Mouse (Mus musculus) lung, embryonic 15.5 days (tissue): Measurements from ENCODE around the gene Pum3. TPM values are rescaled to one million over a fixed set of nuclear protein-coding genes. Genes with fewer than 3 reads are reported as not detected.

Experiments
- ATAC-seq: fragments of 200-750 bp; cut with Nextera tagmentation; 2 replicates; pipeline ENCODE4 v1.8.0; 2017; ENCODE audit warnings: moderate number of reproducible peaks, borderline replicate concordance; ENCODE audit not compliant: low FRiP score, low TSS enrichment; ENCODE audit errors: extremely low read depth
- H3K27ac ChIP-seq: fragments of 300-500 bp; sonication (generic); 2 replicates; pipeline ENCODE4 v1.5.1; 2015; ENCODE audit warnings: moderate library complexity, mild to moderate bottlenecking, inconsistent platforms
- H3K27me3 ChIP-seq: fragments of 300-500 bp; sonication (generic); 2 replicates; pipeline ENCODE4 v1.6.1; 2015; ENCODE audit warnings: inconsistent platforms
- H3K36me3 ChIP-seq: fragments of 300-500 bp; sonication (generic); 2 replicates; pipeline ENCODE4 v1.6.1; 2015; ENCODE audit warnings: inconsistent platforms
- H3K4me1 ChIP-seq: fragments of 300-500 bp; sonication (generic); 2 replicates; pipeline ENCODE4 v1.6.1; 2015; ENCODE audit warnings: inconsistent platforms
- H3K4me2 ChIP-seq: fragments of 300-500 bp; sonication (generic); 2 replicates; pipeline ENCODE4 v1.6.1; 2015; ENCODE audit warnings: inconsistent platforms, mild to moderate bottlenecking, moderate library complexity
- H3K4me3 ChIP-seq: fragments of 300-500 bp; sonication (generic); 2 replicates; pipeline ENCODE4 v1.5.1; 2015; ENCODE audit warnings: mild to moderate bottlenecking, inconsistent platforms
- H3K9ac ChIP-seq: fragments of 300-500 bp; sonication (generic); 2 replicates; pipeline ENCODE4 v1.6.1; 2015; ENCODE audit warnings: inconsistent platforms
- H3K9me3 ChIP-seq: fragments of 300-500 bp; sonication (generic); 2 replicates; pipeline ENCODE4 v1.6.1; 2016; ENCODE audit warnings: inconsistent platforms
- WGBS: fragments of 180-500 bp; shearing (Covaris S2); methylation state at CpG from one replicate; pipeline ENCODE4 v1.1.7; 2015; 5-methylcytosine and 5-hydroxymethylcytosine counted together
- polyA plus RNA-seq: library from polyadenylated mRNA; unstranded; fragments of >200 nt; fragmentation: Nextera tagmentation; extraction: Ambion mirVana; gene quantifications from 2 replicates; pipeline ENCODE4 v1.2.1, GENCODE M21; 2015

Pum3 gene
- polyA plus RNA-seq, 1 experiment from 2014 or later: 67.0 TPM

- Histone ChIP-seq H3K4me3 (no peak overlapping the region), H3K36me3 (peaks cover 60% of the 10 kb centered on the region), H3K9ac (no peak overlapping the region), H3K27me3 (no peaks in the 10 kb centered on the region), H3K4me2 (no peak overlapping the region), H3K4me1 (no peaks in the 10 kb centered on the region), H3K9me3 (no peaks in the 10 kb centered on the region), H3K27ac (no peak overlapping the region)
- WGBS: 90% methylated on average over 4 of the region's 4 CpGs
- ATAC-seq: no peak
These were observed 12.2 kb downstream of the Pum3 start for GRCm38 (mm10) chr19:27417375-27417774.

GRCm38 (mm10) chr19:27416569-27416968 lies 13.1 kb downstream of the Pum3 start:
- no peak for ATAC-seq
- H3K36me3 ChIP-seq: peaks cover 60% of the 10 kb centered on the region

GRCm38 (mm10) chr19:27411340-27411739 lies 18.3 kb downstream of the Pum3 start:
- WGBS: 83% methylated on average over 4 of the region's 4 CpGs
- peaks cover 48% of the 10 kb centered on the region for H3K36me3 ChIP-seq
- no peaks in the 10 kb centered on the region for H3K27me3 ChIP-seq
- no peaks in the 10 kb centered on the region for H3K9me3 ChIP-seq
- no peak overlapping the region for H3K27ac ChIP-seq
- ATAC-seq: no peak
- H3K4me1 ChIP-seq: no peaks in the 10 kb centered on the region
- H3K9ac ChIP-seq: no peak overlapping the region
- no peak overlapping the region for H3K4me3 ChIP-seq
- H3K4me2 ChIP-seq: no peak overlapping the region

More at GRCm38 (mm10) chr19:27416569-27416968, 13.1 kb downstream of the Pum3 start:
- Histone ChIP-seq H3K4me1 (no peaks in the 10 kb centered on the region), H3K9ac (no peak overlapping the region), H3K27me3 (no peaks in the 10 kb centered on the region), H3K4me2 (no peak overlapping the region), H3K4me3 (no peak overlapping the region), H3K9me3 (no peaks in the 10 kb centered on the region), H3K27ac (no peak overlapping the region)
- 66% methylated on average over 11 of the region's 11 CpGs for WGBS

- Histone ChIP-seq H3K27me3 (no peaks in the 10 kb centered on the region), H3K9me3 (no peaks in the 10 kb centered on the region), H3K4me2 (no peak overlapping the region), H3K36me3 (peaks cover 42% of the 10 kb centered on the region), H3K9ac (no peak overlapping the region), H3K4me1 (no peaks in the 10 kb centered on the region), H3K4me3 (no peak overlapping the region), H3K27ac (no peak overlapping the region)
- WGBS: 74% methylated on average over 4 of the region's 4 CpGs
- ATAC-seq: no peak
These were observed 18.9 kb downstream of the Pum3 start for GRCm38 (mm10) chr19:27410751-27411150.

GRCm38 (mm10) chr19:27409782-27410181 lies 19.8 kb downstream of the Pum3 start:
- no peak for ATAC-seq
- H3K36me3 ChIP-seq: peaks cover 40% of the 10 kb centered on the region
- no peaks in the 10 kb centered on the region for H3K4me1 ChIP-seq
- H3K9ac ChIP-seq: no peak overlapping the region
- H3K4me3 ChIP-seq: no peak overlapping the region
- H3K27ac ChIP-seq: no peak overlapping the region
- no peak overlapping the region for H3K4me2 ChIP-seq
- H3K9me3 ChIP-seq: no peaks in the 10 kb centered on the region
- no peaks in the 10 kb centered on the region for H3K27me3 ChIP-seq

GRCm38 (mm10) chr19:27409196-27409595 lies 20.4 kb downstream of the Pum3 start:
- no peak overlapping the region for H3K27ac ChIP-seq
- H3K9ac ChIP-seq: no peak overlapping the region
- WGBS: 97% methylated on average over 4 of the region's 4 CpGs
- no peaks in the 10 kb centered on the region for H3K9me3 ChIP-seq
- H3K36me3 ChIP-seq: peaks cover 40% of the 10 kb centered on the region
- ATAC-seq: no peak
- no peak overlapping the region for H3K4me3 ChIP-seq
- no peaks in the 10 kb centered on the region for H3K27me3 ChIP-seq
- no peak overlapping the region for H3K4me2 ChIP-seq
- no peaks in the 10 kb centered on the region for H3K4me1 ChIP-seq

- Histone ChIP-seq H3K4me3 (no peak overlapping the region), H3K27me3 (no peaks in the 10 kb centered on the region), H3K9ac (no peak overlapping the region), H3K27ac (no peak overlapping the region), H3K4me1 (no peaks in the 10 kb centered on the region), H3K36me3 (peaks cover 80% of the 10 kb centered on the region), H3K4me2 (no peak overlapping the region), H3K9me3 (no peaks in the 10 kb centered on the region)
- 88% methylated on average over 9 of the region's 9 CpGs for WGBS
- ATAC-seq: no peak
These were observed 31.8 kb downstream of the Pum3 start for GRCm38 (mm10) chr19:27397797-27398196.

GRCm38 (mm10) chr19:27397223-27397622 lies 32.4 kb downstream of the Pum3 start:
- ATAC-seq: no peak
- 86% methylated on average over 5 of the region's 5 CpGs for WGBS

GRCm38 (mm10) chr19:27396719-27397118 lies 32.9 kb downstream of the Pum3 start:
- H3K9me3 ChIP-seq: no peaks in the 10 kb centered on the region
- no peak for ATAC-seq

More at GRCm38 (mm10) chr19:27397223-27397622, 32.4 kb downstream of the Pum3 start:
- Histone ChIP-seq H3K36me3 (peaks cover 81% of the 10 kb centered on the region), H3K4me3 (no peak overlapping the region), H3K4me2 (no peak overlapping the region), H3K9ac (no peak overlapping the region), H3K27ac (no peak overlapping the region), H3K4me1 (no peaks in the 10 kb centered on the region), H3K9me3 (no peaks in the 10 kb centered on the region), H3K27me3 (no peaks in the 10 kb centered on the region)

GRCm38 (mm10) chr19:27395936-27396335 lies 33.7 kb downstream of the Pum3 start:
- H3K27ac ChIP-seq: no peak overlapping the region
- H3K27me3 ChIP-seq: no peaks in the 10 kb centered on the region
- H3K9me3 ChIP-seq: no peaks in the 10 kb centered on the region
- peaks cover 74% of the 10 kb centered on the region for H3K36me3 ChIP-seq
- no peak overlapping the region for H3K9ac ChIP-seq
- 84% methylated on average over 5 of the region's 5 CpGs for WGBS
- no peaks in the 10 kb centered on the region for H3K4me1 ChIP-seq
- H3K4me3 ChIP-seq: no peak overlapping the region
- no peak overlapping the region for H3K4me2 ChIP-seq
- no peak for ATAC-seq

More at GRCm38 (mm10) chr19:27396719-27397118, 32.9 kb downstream of the Pum3 start:
- Histone ChIP-seq H3K36me3 (peaks cover 78% of the 10 kb centered on the region), H3K4me2 (no peak overlapping the region), H3K4me3 (no peak overlapping the region), H3K4me1 (no peaks in the 10 kb centered on the region), H3K9ac (no peak overlapping the region), H3K27me3 (no peaks in the 10 kb centered on the region), H3K27ac (no peak overlapping the region)
- WGBS: 83% methylated on average over 2 of the region's 2 CpGs

GRCm38 (mm10) chr19:27395481-27395880 lies 34.1 kb downstream of the Pum3 start:
- Histone ChIP-seq H3K36me3 (peaks cover 75% of the 10 kb centered on the region), H3K9ac (no peak overlapping the region), H3K4me3 (no peak overlapping the region), H3K27ac (no peak overlapping the region), H3K4me1 (no peaks in the 10 kb centered on the region), H3K9me3 (no peaks in the 10 kb centered on the region), H3K27me3 (no peaks in the 10 kb centered on the region), H3K4me2 (no peak overlapping the region)
- no peak for ATAC-seq
- 82% methylated on average over 8 of the region's 8 CpGs for WGBS

- Histone ChIP-seq H3K27me3 (no peaks in the 10 kb centered on the region), H3K36me3 (peaks cover 79% of the 10 kb centered on the region), H3K9me3 (no peaks in the 10 kb centered on the region), H3K27ac (no peak overlapping the region), H3K4me3 (no peak overlapping the region), H3K4me1 (no peaks in the 10 kb centered on the region), H3K9ac (no peak overlapping the region), H3K4me2 (no peak overlapping the region)
- 89% methylated on average over 7 of the region's 7 CpGs for WGBS
- ATAC-seq: no peak
These were observed 35.2 kb downstream of the Pum3 start for GRCm38 (mm10) chr19:27394341-27394990.

GRCm38 (mm10) chr19:27392431-27392830 lies 37.2 kb downstream of the Pum3 start:
- Histone ChIP-seq H3K4me3 (no peak overlapping the region), H3K27ac (no peak overlapping the region), H3K27me3 (no peaks in the 10 kb centered on the region), H3K36me3 (peaks cover 70% of the 10 kb centered on the region), H3K9me3 (no peaks in the 10 kb centered on the region), H3K4me2 (no peak overlapping the region), H3K4me1 (no peaks in the 10 kb centered on the region), H3K9ac (no peak overlapping the region)
- ATAC-seq: no peak
- WGBS: 91% methylated on average over 2 of the region's 2 CpGs
